Mouse (Mus musculus) heart, embryonic 11.5 days (tissue): ENCODE data around the gene Trim67. TPM values are rescaled to one million over a fixed set of nuclear protein-coding genes. Genes with fewer than 3 reads are reported as not detected.

Source experiments
- ATAC-seq: fragments of 200-750 bp; cut with Nextera tagmentation; replicated peaks from 2 replicates; pipeline ENCODE4 v1.8.0; 2017; ENCODE audit warnings: moderate library complexity; ENCODE audit not compliant: insufficient number of reproducible peaks, low FRiP score, low TSS enrichment
- H3K27ac ChIP-seq: fragments of 300-500 bp; sonication (generic); 2 replicates; pipeline ENCODE4 v1.5.1; 2014; ENCODE audit warnings: mild to moderate bottlenecking, low read depth, low read length
- H3K27me3 ChIP-seq: fragments of 300-500 bp; sonication (generic); 2 replicates; pipeline ENCODE4 v1.6.1; 2014; ENCODE audit warnings: mild to moderate bottlenecking, low read length, mixed read lengths; ENCODE audit not compliant: control insufficient read depth, insufficient read depth
- H3K36me3 ChIP-seq: fragments of 300-500 bp; sonication (generic); 2 replicates; pipeline ENCODE4 v1.6.1; 2014; ENCODE audit warnings: mild to moderate bottlenecking, low read length, moderate library complexity, mixed read lengths; ENCODE audit not compliant: control insufficient read depth, insufficient read depth
- H3K4me1 ChIP-seq: fragments of 300-500 bp; sonication (generic); 2 replicates; pipeline ENCODE4 v1.6.1; 2014; ENCODE audit warnings: low read length; ENCODE audit not compliant: control insufficient read depth, insufficient read depth
- H3K4me2 ChIP-seq: fragments of 300-500 bp; sonication (generic); 2 replicates; pipeline ENCODE4 v1.6.1; 2014; ENCODE audit warnings: mild to moderate bottlenecking, moderate library complexity
- H3K4me3 ChIP-seq: fragments of 300-500 bp; sonication (generic); 2 replicates; pipeline ENCODE4 v1.5.1; 2014; ENCODE audit warnings: low read depth, low read length
- H3K9ac ChIP-seq: fragments of 300-500 bp; sonication (generic); 2 replicates; pipeline ENCODE4 v1.6.1; 2014; ENCODE audit warnings: mild to moderate bottlenecking, low read depth, low read length, moderate library complexity
- H3K9me3 ChIP-seq: fragments of 300-500 bp; sonication (generic); replicated peaks from 2 replicates; pipeline ENCODE4 v1.6.1; 2016; ENCODE audit warnings: low read length; ENCODE audit not compliant: control insufficient read depth
- WGBS: fragments of 180-500 bp; shearing (Covaris S2); extraction: QIAGEN DNeasy Blood & Tissue Kit; methylation state at CpG from one replicate; pipeline ENCODE4 v1.1.7; 2014; ENCODE audit not compliant: insufficient replicate concordance; 5-methylcytosine and 5-hydroxymethylcytosine counted together
- polyA plus RNA-seq: library from polyadenylated mRNA; unstranded; fragments of >200 nt; fragmentation: Nextera tagmentation; extraction: Ambion mirVana; gene quantifications from 2 replicates; pipeline ENCODE4 v1.2.1, GENCODE M21; 2014

Trim67 gene
- polyA plus RNA-seq, 1 experiment from 2014 or later: 0.07 TPM

GRCm38 (mm10) chr8:124784613-124785012 is 8.3 kb upstream of the Trim67 start:
- ATAC-seq: no peak
- H3K4me1 ChIP-seq: peaks cover 19% of the 10 kb centered on the region
- WGBS: 85% methylated on average over 13 of the region's 13 CpGs

GRCm38 (mm10) chr8:124790676-124791075 is 2.2 kb upstream of the Trim67 start:
- peaks cover 37% of the 10 kb centered on the region for H3K27me3 ChIP-seq

More at GRCm38 (mm10) chr8:124784613-124785012, 8.3 kb upstream of the Trim67 start:
- H3K36me3 ChIP-seq: no peaks in the 10 kb centered on the region
- H3K4me2 ChIP-seq: no peak overlapping the region
- no peaks in the 10 kb centered on the region for H3K9me3 ChIP-seq
- no peak overlapping the region for H3K27ac ChIP-seq
- H3K9ac ChIP-seq: no peak overlapping the region
- H3K4me3 ChIP-seq: no peak overlapping the region
- no peaks in the 10 kb centered on the region for H3K27me3 ChIP-seq

GRCm38 (mm10) chr8:124791751-124792150 is 1.1 kb upstream of the Trim67 start:
- H3K9ac ChIP-seq: no peak overlapping the region
- no peaks in the 10 kb centered on the region for H3K9me3 ChIP-seq
- WGBS: 34% methylated on average over 4 of the region's 4 CpGs
- H3K27ac ChIP-seq: no peak overlapping the region
- H3K4me2 ChIP-seq: peak overlapping the region; percentile 99
- peaks cover 17% of the 10 kb centered on the region for H3K4me1 ChIP-seq
- H3K27me3 ChIP-seq: peaks cover 44% of the 10 kb centered on the region
- peak overlapping the region; percentile 66 for H3K4me3 ChIP-seq
- no peak for ATAC-seq
- no peaks in the 10 kb centered on the region for H3K36me3 ChIP-seq

More at GRCm38 (mm10) chr8:124790676-124791075, 2.2 kb upstream of the Trim67 start:
- no peak for ATAC-seq
- Histone ChIP-seq H3K4me1 (peaks cover 17% of the 10 kb centered on the region), H3K4me3 (no peak overlapping the region), H3K9ac (no peak overlapping the region), H3K9me3 (no peaks in the 10 kb centered on the region), H3K36me3 (no peaks in the 10 kb centered on the region), H3K27ac (no peak overlapping the region), H3K4me2 (no peak overlapping the region)
- WGBS: 74% methylated on average over 4 of the region's 4 CpGs

GRCm38 (mm10) chr8:124792186-124792585 is 706 bp upstream of the Trim67 start:
- Histone ChIP-seq H3K27me3 (peaks cover 47% of the 10 kb centered on the region), H3K4me2 (peak overlapping the region; percentile 99), H3K9ac (no peak overlapping the region; the same call in 1 of the 2 replicates), H3K27ac (no peak overlapping the region), H3K4me1 (peaks cover 17% of the 10 kb centered on the region), H3K9me3 (no peaks in the 10 kb centered on the region), H3K4me3 (peak overlapping the region; percentile 66), H3K36me3 (no peaks in the 10 kb centered on the region)
- WGBS: under 1% methylated on average over 32 of the region's 32 CpGs
- ATAC-seq: no peak

GRCm38 (mm10) chr8:124793172-124793651 is 320 bp downstream of the Trim67 start:
- peaks cover 49% of the 10 kb centered on the region for H3K27me3 ChIP-seq
- H3K36me3 ChIP-seq: no peaks in the 10 kb centered on the region
- H3K9ac ChIP-seq: no peak overlapping the region
- peak overlapping the region; percentile 99 for H3K4me2 ChIP-seq
- H3K27ac ChIP-seq: no peak overlapping the region
- peak overlapping the region; percentile 66 for H3K4me3 ChIP-seq
- ATAC-seq: peak; percentile 79
- peaks cover 17% of the 10 kb centered on the region for H3K4me1 ChIP-seq
- WGBS: under 1% methylated on average over 38 of the region's 51 CpGs
- no peaks in the 10 kb centered on the region for H3K9me3 ChIP-seq

- Histone ChIP-seq H3K4me3 (peak overlapping the region; percentile 66), H3K9ac (no peak overlapping the region), H3K27ac (no peak overlapping the region), H3K27me3 (peaks cover 52% of the 10 kb centered on the region), H3K4me2 (peak overlapping the region; percentile 99), H3K4me1 (peaks cover 17% of the 10 kb centered on the region), H3K36me3 (no peaks in the 10 kb centered on the region), H3K9me3 (no peaks in the 10 kb centered on the region)
- peak; percentile 20; the same call in 1 of the 2 replicates for ATAC-seq
- under 1% methylated on average over 72 of the region's 81 CpGs for WGBS
Measured at GRCm38 (mm10) chr8:124793661-124794485, 981 bp downstream of the Trim67 start.

GRCm38 (mm10) chr8:124794486-124794780 is 1.5 kb downstream of the Trim67 start:
- ATAC-seq: no peak

GRCm38 (mm10) chr8:124795781-124796488 is 3.0 kb downstream of the Trim67 start:
- WGBS: 65% methylated on average over 8 of the region's 8 CpGs
- Histone ChIP-seq H3K4me2 (no peak overlapping the region), H3K4me1 (peaks cover 17% of the 10 kb centered on the region), H3K36me3 (no peaks in the 10 kb centered on the region), H3K4me3 (no peak overlapping the region), H3K9me3 (no peaks in the 10 kb centered on the region), H3K27me3 (peaks cover 47% of the 10 kb centered on the region), H3K27ac (no peak overlapping the region), H3K9ac (no peak overlapping the region)
- no peak for ATAC-seq

More at GRCm38 (mm10) chr8:124794486-124794780, 1.5 kb downstream of the Trim67 start:
- Histone ChIP-seq H3K27me3 (peaks cover 52% of the 10 kb centered on the region), H3K4me3 (peak overlapping the region; percentile 66), H3K4me1 (peaks cover 17% of the 10 kb centered on the region), H3K9ac (no peak overlapping the region), H3K4me2 (peak overlapping the region; percentile 99), H3K27ac (no peak overlapping the region), H3K9me3 (no peaks in the 10 kb centered on the region), H3K36me3 (no peaks in the 10 kb centered on the region)
- under 1% methylated on average over 25 of the region's 25 CpGs for WGBS
